Mouse (Mus musculus) hindbrain, embryonic 16.5 days (tissue): ENCODE results near the gene Gtf2a2. TPM values are rescaled to one million over a fixed set of nuclear protein-coding genes. Genes with fewer than 3 reads are reported as not detected.

Source experiments
- ATAC-seq: fragments of 200-750 bp; cut with Nextera tagmentation; 2 replicates; pipeline ENCODE4 v1.8.0; 2017; ENCODE audit warnings: moderate TSS enrichment, moderate library complexity
- H3K27ac ChIP-seq: fragments of 300-500 bp; sonication (generic); 2 replicates; pipeline ENCODE4 v1.5.1; 2014; ENCODE audit warnings: low read depth, mild to moderate bottlenecking, control low read depth, low read length, moderate library complexity
- H3K27me3 ChIP-seq: fragments of 300-500 bp; sonication (generic); replicated peaks from 2 replicates; pipeline ENCODE4 v1.6.1; 2014; ENCODE audit warnings: low read length; ENCODE audit not compliant: control insufficient read depth, insufficient read depth
- H3K36me3 ChIP-seq: fragments of 300-500 bp; sonication (generic); 2 replicates; pipeline ENCODE4 v1.6.1; 2014; ENCODE audit warnings: mild to moderate bottlenecking, low read length, moderate library complexity, mixed read lengths; ENCODE audit not compliant: control insufficient read depth, insufficient read depth
- H3K4me1 ChIP-seq: fragments of 300-500 bp; sonication (generic); 2 replicates; pipeline ENCODE4 v1.6.1; 2014; ENCODE audit warnings: low read depth, low read length; ENCODE audit not compliant: control insufficient read depth, insufficient read depth
- H3K4me2 ChIP-seq: fragments of 300-500 bp; sonication (generic); 2 replicates; pipeline ENCODE4 v1.6.1; 2014; ENCODE audit warnings: mild to moderate bottlenecking, low read length, control low read depth, moderate library complexity
- H3K4me3 ChIP-seq: fragments of 300-500 bp; sonication (generic); 2 replicates; pipeline ENCODE4 v1.5.1; 2014; ENCODE audit warnings: mild to moderate bottlenecking, low read length, control low read depth, moderate library complexity
- H3K9ac ChIP-seq: fragments of 300-500 bp; sonication (generic); 2 replicates; pipeline ENCODE4 v1.6.1; 2014; ENCODE audit warnings: low read depth, mild to moderate bottlenecking, control low read depth, low read length, moderate library complexity
- H3K9me3 ChIP-seq: fragments of 300-500 bp; sonication (generic); 2 replicates; pipeline ENCODE4 v1.6.1; 2014; ENCODE audit warnings: mild to moderate bottlenecking, low read length, moderate library complexity; ENCODE audit not compliant: control insufficient read depth
- WGBS: fragments of 180-500 bp; shearing (Covaris S2); extraction: QIAGEN DNeasy Blood & Tissue Kit; methylation state at CpG from one replicate; pipeline ENCODE4 v1.1.7; 2014; 5-methylcytosine and 5-hydroxymethylcytosine counted together
- polyA plus RNA-seq: library from polyadenylated mRNA; unstranded; fragments of >200 nt; fragmentation: Nextera tagmentation; extraction: Ambion mirVana; gene quantifications from 2 replicates; pipeline ENCODE4 v1.2.1, GENCODE M21; 2015

Gtf2a2 gene
- polyA plus RNA-seq, 1 experiment from 2014 or later, result 196 TPM

- H3K4me2 ChIP-seq, result no peak overlapping the region
- H3K4me3 ChIP-seq, result no peak overlapping the region
- H3K36me3 ChIP-seq, result no peaks in the 10 kb centered on the region
- H3K9ac ChIP-seq, result no peak overlapping the region
- no peaks in the 10 kb centered on the region for H3K27me3 ChIP-seq
- H3K27ac ChIP-seq, result no peak overlapping the region
- H3K9me3 ChIP-seq, result no peaks in the 10 kb centered on the region
- 53% methylated on average over 8 of the region's 8 CpGs for WGBS
- no peaks in the 10 kb centered on the region for H3K4me1 ChIP-seq
- ATAC-seq, result no peak
Observed at GRCm38 (mm10) chr9:70069961-70070435, 57.6 kb downstream of the Gtf2a2 start.

- no peak overlapping the region for H3K9ac ChIP-seq
- H3K9me3 ChIP-seq, result no peaks in the 10 kb centered on the region
- no peak overlapping the region for H3K4me3 ChIP-seq
- no peak for ATAC-seq
- H3K27ac ChIP-seq, result no peak overlapping the region
- H3K27me3 ChIP-seq, result no peaks in the 10 kb centered on the region
- H3K36me3 ChIP-seq, result no peaks in the 10 kb centered on the region
- 87% methylated on average over 8 of the region's 8 CpGs for WGBS
- H3K4me2 ChIP-seq, result no peak overlapping the region
- H3K4me1 ChIP-seq, result no peaks in the 10 kb centered on the region
Observed at GRCm38 (mm10) chr9:70072387-70072786, 60.0 kb downstream of the Gtf2a2 start.

Other genes starting within 250 kb of the Gtf2a2 start
- gene Bnip2, start 23.1 kb upstream of the Gtf2a2 start, polyA plus RNA-seq, result 61.7 and 71.2 TPM in 2 replicates
- 0.05 TPM in 1 of 2 replicates, not detected in the other for gene Gcnt3, start 25.5 kb downstream of the Gtf2a2 start, polyA plus RNA-seq
- gene Fam81a, start 130.0 kb downstream of the Gtf2a2 start, polyA plus RNA-seq, result 13.6 and 16.3 TPM in 2 replicates
- gene Myo1e, start 194.8 kb downstream of the Gtf2a2 start, polyA plus RNA-seq, result 7.5 and 10.9 TPM in 2 replicates